Mouse (Mus musculus): ENCODE results near the gene Mast2. TPM values are rescaled to one million over a fixed set of nuclear protein-coding genes. Genes with fewer than 3 reads are reported as not detected.

The Mast2 gene
- polyA plus RNA-seq, 2 experiments = 24.1 to 54.7 TPM

GRCm38 (mm10) chr4:116411401-116411800 lies 52.6 kb downstream of the Mast2 start:
- Histone ChIP-seq H3K27ac (replicated peaks; ENCODE audit: low read depth, low read length) (no peak overlapping the region), H3K4me2 (replicated peaks; ENCODE audit: low read depth, low read length, severe bottlenecking) (no peak overlapping the region), H3K27me3 (ENCODE audit: control insufficient read depth, insufficient read depth, low read length) (no peaks in the 10 kb centered on the region), H3K9ac (ENCODE audit: low read depth, low read length, severe bottlenecking) (no peak overlapping the region), H3K9me3 (ENCODE audit: control insufficient read depth, low read length) (no peaks in the 10 kb centered on the region), H3K4me3 (replicated peaks; ENCODE audit: low read length) (no peak overlapping the region), H3K4me1 (ENCODE audit: control insufficient read depth, insufficient read depth, low read length) (no peaks in the 10 kb centered on the region), H3K36me3 (ENCODE audit: control insufficient read depth, insufficient read depth, low read length) (peaks cover under 1% of the 10 kb centered on the region)
- TF ChIP-seq POLR2A (IDR thresholded peaks at IDR 0.05; ENCODE audit: borderline replicate concordance, extremely low read depth, insufficient read depth, insufficient read length) = no peak
- ATAC-seq (ENCODE audit: low FRiP score, low read depth) = no peak
- DNase-seq (ENCODE audit: low spot score) = no peak

- Histone ChIP-seq H3K27ac (replicated peaks; ENCODE audit: low read depth, low read length) (no peak overlapping the region), H3K27me3 (ENCODE audit: control insufficient read depth, insufficient read depth, low read length) (no peaks in the 10 kb centered on the region), H3K4me1 (ENCODE audit: control insufficient read depth, insufficient read depth, low read length) (0 out of 2 replicates have a peak, but pooled peaks cover 5% of the 10 kb centered on the region), H3K4me2 (replicated peaks; ENCODE audit: low read depth, low read length, severe bottlenecking) (no peak overlapping the region), H3K9me3 (ENCODE audit: control insufficient read depth, low read length) (no peaks in the 10 kb centered on the region), H3K4me3 (replicated peaks; ENCODE audit: low read length) (no peak overlapping the region), H3K36me3 (ENCODE audit: control insufficient read depth, insufficient read depth, low read length) (no peaks in the 10 kb centered on the region), H3K9ac (ENCODE audit: low read depth, low read length, severe bottlenecking) (no peak overlapping the region)
- TF ChIP-seq POLR2A (IDR thresholded peaks at IDR 0.05; ENCODE audit: borderline replicate concordance, extremely low read depth, insufficient read depth, insufficient read length) = no peak
- WGBS = 82% methylated on average over 2 of the region's 2 CpGs
- DNase-seq (ENCODE audit: low spot score) = no peak
- no peak for ATAC-seq (ENCODE audit: low FRiP score, low read depth)
These were observed 57.3 kb downstream of the Mast2 start for GRCm38 (mm10) chr4:116406668-116407067.

- Histone ChIP-seq H3K27me3 (ENCODE audit: control insufficient read depth, insufficient read depth, low read length) (no peaks in the 10 kb centered on the region), H3K27ac (replicated peaks; ENCODE audit: low read depth, low read length) (no peak overlapping the region), H3K9me3 (ENCODE audit: control insufficient read depth, low read length) (no peaks in the 10 kb centered on the region), H3K4me1 (ENCODE audit: control insufficient read depth, insufficient read depth, low read length) (0 out of 2 replicates have a peak, but pooled peaks cover 5% of the 10 kb centered on the region), H3K9ac (ENCODE audit: low read depth, low read length, severe bottlenecking) (no peak overlapping the region), H3K4me2 (replicated peaks; ENCODE audit: low read depth, low read length, severe bottlenecking) (0 out of 2 replicates have a peak overlapping the region, but pooled peaks have one; percentile 15), H3K36me3 (ENCODE audit: control insufficient read depth, insufficient read depth, low read length) (no peaks in the 10 kb centered on the region), H3K4me3 (replicated peaks; ENCODE audit: low read length) (no peak overlapping the region)
- no peak for TF ChIP-seq POLR2A (IDR thresholded peaks at IDR 0.05; ENCODE audit: borderline replicate concordance, extremely low read depth, insufficient read depth, insufficient read length)
- WGBS = 57% methylated on average over 8 of the region's 8 CpGs
- ATAC-seq (ENCODE audit: low FRiP score, low read depth) (no peak), DNase-seq (ENCODE audit: low spot score) (no peak)
These were observed 58.0 kb downstream of the Mast2 start for GRCm38 (mm10) chr4:116405955-116406351.

GRCm38 (mm10) chr4:116405276-116405954 lies 58.6 kb downstream of the Mast2 start:
- Histone ChIP-seq H3K9me3 (ENCODE audit: control insufficient read depth, low read length) (no peaks in the 10 kb centered on the region), H3K4me2 (replicated peaks; ENCODE audit: low read depth, low read length, severe bottlenecking) (0 out of 2 replicates have a peak overlapping the region, but pooled peaks have one; percentile 15), H3K36me3 (ENCODE audit: control insufficient read depth, insufficient read depth, low read length) (no peaks in the 10 kb centered on the region), H3K9ac (ENCODE audit: low read depth, low read length, severe bottlenecking) (no peak overlapping the region), H3K27me3 (ENCODE audit: control insufficient read depth, insufficient read depth, low read length) (no peaks in the 10 kb centered on the region), H3K4me3 (replicated peaks; ENCODE audit: low read length) (no peak overlapping the region), H3K4me1 (ENCODE audit: control insufficient read depth, insufficient read depth, low read length) (0 out of 2 replicates have a peak, but pooled peaks cover 5% of the 10 kb centered on the region), H3K27ac (replicated peaks; ENCODE audit: low read depth, low read length) (no peak overlapping the region)
- ATAC-seq (ENCODE audit: low FRiP score, low read depth) (no peak), DNase-seq (ENCODE audit: low spot score) (no peak)
- WGBS = 50% methylated on average over 7 of the region's 7 CpGs
- no peak for TF ChIP-seq POLR2A (IDR thresholded peaks at IDR 0.05; ENCODE audit: borderline replicate concordance, extremely low read depth, insufficient read depth, insufficient read length)

- Histone ChIP-seq H3K9me3 (ENCODE audit: control insufficient read depth, low read length) (no peaks in the 10 kb centered on the region), H3K9ac (ENCODE audit: low read depth, low read length, severe bottlenecking) (no peak overlapping the region), H3K4me1 (ENCODE audit: control insufficient read depth, insufficient read depth, low read length) (0 out of 2 replicates have a peak, but pooled peaks cover 5% of the 10 kb centered on the region), H3K4me2 (replicated peaks; ENCODE audit: low read depth, low read length, severe bottlenecking) (no peak overlapping the region), H3K36me3 (ENCODE audit: control insufficient read depth, insufficient read depth, low read length) (no peaks in the 10 kb centered on the region), H3K27me3 (ENCODE audit: control insufficient read depth, insufficient read depth, low read length) (no peaks in the 10 kb centered on the region), H3K27ac (replicated peaks; ENCODE audit: low read depth, low read length) (no peak overlapping the region), H3K4me3 (replicated peaks; ENCODE audit: low read length) (no peak overlapping the region)
- ATAC-seq (ENCODE audit: low FRiP score, low read depth) (no peak), DNase-seq (ENCODE audit: low spot score) (no peak)
- TF ChIP-seq POLR2A (IDR thresholded peaks at IDR 0.05; ENCODE audit: borderline replicate concordance, extremely low read depth, insufficient read depth, insufficient read length) = no peak
- 90% methylated on average over 2 of the region's 2 CpGs for WGBS
These were observed 60.1 kb downstream of the Mast2 start for GRCm38 (mm10) chr4:116403884-116404283.
